Mouse (Mus musculus) heart, embryonic 14.5 days (tissue): ENCODE measurements at regions not wholly inside any gene's neighbourhood (a gene's known extent, or its start where the extent isn't known, plus 50 kb on each side); places are given as distances from the start of the nearest gene placed in this dataset.

ENCODE experiments used
- ATAC-seq: fragments of 200-750 bp; cut with Nextera tagmentation; 2 replicates; pipeline ENCODE4 v1.8.0; 2017; ENCODE audit warnings: low read depth, moderate TSS enrichment; ENCODE audit not compliant: insufficient number of reproducible peaks, insufficient read depth, low FRiP score
- H3K27ac ChIP-seq, 2 experiments: fragments of 200-500 bp in 1 of 2; fragments of 300-500 bp in 1 of 2; sonication (generic) in 1 of 2; replicated peaks in 1 of 2; 2 replicates each; pipeline ENCODE4 v1.5.1; 2012 to 2014; ENCODE audit warnings: low read depth in 2 of 2, low read length in 2 of 2, control low read depth in 1 of 2, mild to moderate bottlenecking in 1 of 2, mixed read lengths in 1 of 2; ENCODE audit not compliant: control insufficient read depth in 1 of 2, insufficient read depth in 1 of 2
- H3K27me3 ChIP-seq: fragments of 300-500 bp; sonication (generic); 2 replicates; pipeline ENCODE4 v1.6.1; 2014; ENCODE audit warnings: mild to moderate bottlenecking, low read length, control low read depth; ENCODE audit not compliant: control insufficient read depth, insufficient read depth
- H3K36me3 ChIP-seq: fragments of 300-500 bp; sonication (generic); 2 replicates; pipeline ENCODE4 v1.6.1; 2014; ENCODE audit warnings: mild to moderate bottlenecking, control low read depth, low read length, mixed read lengths; ENCODE audit not compliant: control insufficient read depth, insufficient read depth
- H3K4me1 ChIP-seq, 2 experiments: fragments of 200-500 bp in 1 of 2; fragments of 300-500 bp in 1 of 2; sonication (generic) in 1 of 2; 2 replicates each; pipeline ENCODE4 v1.6.1; 2012 to 2014; ENCODE audit warnings: low read length in 2 of 2, control low read depth in 1 of 2, mixed read lengths in 1 of 2; ENCODE audit not compliant: control insufficient read depth in 2 of 2, insufficient read depth in 2 of 2
- H3K4me2 ChIP-seq: fragments of 300-500 bp; sonication (generic); 2 replicates; pipeline ENCODE4 v1.6.1; 2014; ENCODE audit warnings: mild to moderate bottlenecking, low read length
- H3K4me3 ChIP-seq, 2 experiments: fragments of 200-500 bp in 1 of 2; fragments of 300-500 bp in 1 of 2; sonication (generic) in 1 of 2; 2 replicates each; pipeline ENCODE4 v1.5.1; 2012 to 2014; ENCODE audit warnings: low read length in 2 of 2, mild to moderate bottlenecking in 2 of 2, control low read depth in 1 of 2, low read depth in 1 of 2, moderate library complexity in 1 of 2; ENCODE audit not compliant: control insufficient read depth in 1 of 2, insufficient read depth in 1 of 2
- H3K9ac ChIP-seq: fragments of 300-500 bp; sonication (generic); 2 replicates; pipeline ENCODE4 v1.6.1; 2014; ENCODE audit warnings: mild to moderate bottlenecking, low read length
- H3K9me3 ChIP-seq: fragments of 300-500 bp; sonication (generic); 2 replicates; pipeline ENCODE4 v1.6.1; 2016; ENCODE audit warnings: low read length, control low read depth; ENCODE audit not compliant: control insufficient read depth
- WGBS: fragments of 180-500 bp; shearing (Covaris S2); extraction: QIAGEN DNeasy Blood & Tissue Kit; methylation state at CpG from one replicate; pipeline ENCODE4 v1.1.7; 2014; 5-methylcytosine and 5-hydroxymethylcytosine counted together

DNA sequence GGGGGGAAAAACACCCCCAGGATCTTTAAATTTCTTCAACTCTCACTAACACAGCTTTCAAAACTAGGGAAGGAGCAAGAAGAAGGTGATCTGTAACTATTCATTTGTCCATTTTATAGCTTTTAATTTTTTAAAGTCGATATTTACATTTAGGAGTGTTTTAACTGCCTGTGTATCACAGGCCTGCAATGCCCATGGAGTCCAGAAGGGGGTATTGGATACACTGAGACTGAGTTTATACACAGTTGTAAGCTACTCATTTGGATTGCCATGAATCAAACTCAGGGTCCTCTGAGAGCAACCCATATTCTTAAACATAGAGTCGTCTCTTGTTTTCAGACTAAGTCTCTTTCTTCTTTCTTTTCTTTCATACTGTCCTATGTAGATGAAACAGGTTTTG lies 679.1 kb downstream of the Kcna4 start:
- ATAC-seq, result no peak
- Histone ChIP-seq H3K36me3 (no peaks in the 10 kb centered on the region), H3K27ac (no peak overlapping the region), H3K9ac (no peak overlapping the region), H3K4me1 (no peaks in the 10 kb centered on the region), H3K9me3 (no peaks in the 10 kb centered on the region), H3K4me3 (no peak overlapping the region), H3K4me2 (no peak overlapping the region), H3K27me3 (no peaks in the 10 kb centered on the region)
- WGBS, result 78% methylated on average over 2 of the region's 2 CpGs

DNA sequence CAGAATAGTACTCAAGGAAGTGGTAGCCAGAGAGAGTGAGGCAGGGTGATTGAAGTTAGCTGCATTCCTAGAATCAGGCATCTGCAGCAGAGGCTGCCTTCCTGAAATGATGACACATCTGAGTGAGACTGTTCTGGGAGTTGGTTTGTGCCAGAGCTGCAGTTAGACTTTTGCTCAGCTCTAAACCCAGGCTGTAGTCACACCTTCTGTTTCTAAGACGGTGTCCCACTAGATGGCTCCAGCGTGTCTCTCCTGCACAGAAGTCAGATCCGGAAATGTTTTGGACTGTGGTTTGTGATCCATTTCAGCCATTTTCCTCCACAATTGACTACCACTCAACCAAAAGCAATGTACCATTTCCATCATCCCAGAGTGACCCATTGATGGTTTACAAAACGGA lies 683.1 kb downstream of the Kcna4 start:
- H3K36me3 ChIP-seq, result no peaks in the 10 kb centered on the region
- no peaks in the 10 kb centered on the region for H3K4me1 ChIP-seq
- no peak for ATAC-seq
- H3K9ac ChIP-seq, result no peak overlapping the region
- H3K4me3 ChIP-seq, result no peak overlapping the region
- H3K9me3 ChIP-seq, result no peaks in the 10 kb centered on the region
- 62% methylated on average over 4 of the region's 4 CpGs for WGBS
- no peak overlapping the region for H3K4me2 ChIP-seq
- no peaks in the 10 kb centered on the region for H3K27me3 ChIP-seq
- no peak overlapping the region for H3K27ac ChIP-seq

DNA sequence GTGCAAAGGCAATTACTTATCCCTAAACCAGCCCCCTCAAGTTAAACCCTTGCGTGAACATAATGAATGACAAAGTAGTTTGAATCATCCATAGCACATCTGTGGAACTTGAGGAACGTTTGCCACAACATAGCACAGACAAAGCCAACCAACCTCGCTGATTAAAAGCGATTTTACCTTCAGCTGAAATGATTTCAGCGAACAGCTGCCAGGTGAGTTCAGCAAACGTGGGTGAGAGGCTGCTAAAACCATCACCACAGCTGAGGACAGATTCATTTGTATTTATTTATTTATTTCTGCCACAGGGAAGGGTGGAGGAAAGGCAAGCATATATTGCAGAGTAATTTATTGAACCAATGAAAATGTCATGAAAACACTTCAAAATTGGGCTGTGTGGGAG lies 704.4 kb downstream of the Kcna4 start:
- WGBS, result 63% methylated on average over 6 of the region's 6 CpGs
- Histone ChIP-seq H3K4me1 (no peaks in the 10 kb centered on the region), H3K9ac (no peak overlapping the region), H3K27me3 (no peaks in the 10 kb centered on the region), H3K27ac (no peak overlapping the region), H3K36me3 (no peaks in the 10 kb centered on the region), H3K4me3 (no peak overlapping the region), H3K4me2 (no peak overlapping the region), H3K9me3 (no peaks in the 10 kb centered on the region)
- ATAC-seq, result no peak

DNA sequence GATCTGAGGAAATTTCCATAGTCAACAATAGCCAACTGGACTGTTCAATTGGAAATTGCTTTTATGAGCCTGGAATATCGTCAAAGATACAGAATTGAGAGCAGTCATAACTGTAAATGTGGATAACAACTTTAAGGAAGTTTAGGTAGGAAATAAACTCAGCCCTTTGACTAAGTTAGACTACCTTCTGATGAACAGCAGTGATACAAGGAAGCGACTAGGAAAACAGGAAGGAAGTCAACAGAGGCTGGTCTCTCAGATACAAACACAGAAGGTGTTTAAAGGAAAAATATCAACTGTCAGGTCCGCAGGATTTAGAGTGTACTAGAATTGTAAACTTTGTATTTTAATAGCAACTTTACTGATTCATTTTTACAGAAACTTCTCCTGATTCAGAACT lies 721.1 kb downstream of the Kcna4 start:
- no peak overlapping the region for H3K4me2 ChIP-seq
- WGBS, result 69% methylated on average over 3 of the region's 3 CpGs
- H3K9me3 ChIP-seq, result no peaks in the 10 kb centered on the region
- no peak for ATAC-seq
- H3K4me1 ChIP-seq, result no peaks in the 10 kb centered on the region
- no peak overlapping the region for H3K9ac ChIP-seq
- no peaks in the 10 kb centered on the region for H3K27me3 ChIP-seq
- H3K4me3 ChIP-seq, result no peak overlapping the region
- no peaks in the 10 kb centered on the region for H3K36me3 ChIP-seq
- no peak overlapping the region for H3K27ac ChIP-seq

DNA sequence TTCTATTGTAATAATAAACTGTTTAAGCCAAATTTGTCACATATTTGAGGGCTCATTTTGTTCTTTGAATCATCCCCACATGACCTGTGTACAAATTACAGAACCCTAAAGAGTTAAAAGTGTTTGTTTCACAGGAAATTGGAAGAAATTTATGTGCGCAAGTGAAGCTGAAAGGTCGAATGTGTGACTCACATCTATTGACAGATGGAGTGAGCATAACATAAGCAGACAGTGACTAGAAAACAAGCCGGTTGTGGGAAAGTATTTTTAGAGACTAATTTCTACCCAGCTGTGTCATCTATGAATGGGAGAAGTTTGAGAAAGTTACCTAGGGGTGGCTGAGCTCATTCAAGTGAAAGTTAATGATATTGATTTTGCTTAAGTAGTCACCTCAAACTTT lies 732.8 kb downstream of the Kcna4 start:
- no peak overlapping the region for H3K4me3 ChIP-seq
- WGBS, result 54% methylated on average over 3 of the region's 3 CpGs
- no peaks in the 10 kb centered on the region for H3K4me1 ChIP-seq
- no peaks in the 10 kb centered on the region for H3K27me3 ChIP-seq
- H3K36me3 ChIP-seq, result no peaks in the 10 kb centered on the region
- no peak overlapping the region for H3K4me2 ChIP-seq
- H3K27ac ChIP-seq, result no peak overlapping the region
- no peak overlapping the region for H3K9ac ChIP-seq
- no peaks in the 10 kb centered on the region for H3K9me3 ChIP-seq
- ATAC-seq, result no peak

DNA sequence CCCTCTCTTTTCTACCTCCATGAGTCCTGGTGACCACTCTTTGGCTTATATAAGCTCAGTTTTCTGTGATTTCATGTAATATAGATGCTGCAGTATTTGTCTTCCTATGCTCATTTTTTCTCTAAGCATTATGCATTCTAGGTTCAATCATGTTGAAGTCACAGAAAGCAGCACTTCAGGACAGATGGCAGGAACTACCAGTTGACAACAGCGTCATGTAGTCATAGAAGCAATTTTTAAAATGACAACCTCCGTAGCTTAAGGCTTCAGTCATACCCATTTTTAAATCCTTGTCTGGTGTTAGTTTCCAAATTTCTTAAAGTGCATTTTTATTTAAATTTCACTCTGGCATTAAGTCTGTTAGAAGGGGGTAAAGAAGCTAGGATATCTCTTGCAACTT lies 740.2 kb downstream of the Kcna4 start:
- H3K36me3 ChIP-seq, result no peaks in the 10 kb centered on the region
- no peak for ATAC-seq
- no peaks in the 10 kb centered on the region for H3K9me3 ChIP-seq
- no peak overlapping the region for H3K27ac ChIP-seq
- 83% methylated on average over 2 of the region's 2 CpGs for WGBS
- H3K27me3 ChIP-seq, result no peaks in the 10 kb centered on the region
- H3K4me3 ChIP-seq, result no peak overlapping the region
- H3K4me2 ChIP-seq, result no peak overlapping the region
- no peak overlapping the region for H3K9ac ChIP-seq
- no peaks in the 10 kb centered on the region for H3K4me1 ChIP-seq

DNA sequence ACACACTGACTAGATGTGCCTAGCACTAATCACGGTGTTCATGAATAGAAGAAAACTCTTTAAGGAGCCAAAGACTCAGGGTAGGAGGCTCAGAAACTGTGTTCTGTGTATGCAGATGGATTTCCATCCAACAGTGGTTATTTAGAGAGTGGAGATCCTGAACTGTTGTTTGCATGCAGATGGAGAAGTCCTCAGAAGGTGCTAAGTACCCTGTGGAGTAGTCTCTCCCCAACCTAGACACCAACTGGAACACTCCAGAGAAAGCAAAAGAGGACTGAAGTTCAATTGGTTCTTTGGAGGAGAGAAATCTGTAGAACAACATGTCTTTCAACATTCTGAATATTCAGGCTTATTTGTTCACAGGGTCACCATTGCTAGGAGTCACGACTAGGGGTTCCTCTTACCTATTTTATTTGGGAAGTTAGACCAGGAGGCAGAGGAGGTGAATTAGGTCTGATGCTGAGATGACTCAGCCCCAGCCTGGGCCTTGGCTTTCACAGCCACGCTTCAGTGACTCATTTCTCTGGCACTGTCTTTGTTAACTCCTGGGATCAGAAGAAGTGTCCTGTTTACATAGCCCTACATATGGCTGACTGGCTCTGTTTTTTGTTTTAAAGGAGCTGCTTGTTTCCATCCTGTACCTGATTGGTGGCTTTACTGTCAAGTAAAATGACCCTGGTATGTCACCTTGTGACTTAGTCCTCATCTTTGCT lies 742.0 kb downstream of the Kcna4 start:
- no peak overlapping the region for H3K27ac ChIP-seq
- WGBS, result 58% methylated on average over 3 of the region's 3 CpGs
- H3K4me2 ChIP-seq, result no peak overlapping the region
- no peaks in the 10 kb centered on the region for H3K27me3 ChIP-seq
- H3K9me3 ChIP-seq, result no peaks in the 10 kb centered on the region
- no peak overlapping the region for H3K9ac ChIP-seq
- no peaks in the 10 kb centered on the region for H3K36me3 ChIP-seq
- ATAC-seq, result no peak
- H3K4me3 ChIP-seq, result no peak overlapping the region
- no peaks in the 10 kb centered on the region for H3K4me1 ChIP-seq
